Mouse (Mus musculus): ENCODE results near the gene Oas1e.

Gene Oas1e

DNA sequence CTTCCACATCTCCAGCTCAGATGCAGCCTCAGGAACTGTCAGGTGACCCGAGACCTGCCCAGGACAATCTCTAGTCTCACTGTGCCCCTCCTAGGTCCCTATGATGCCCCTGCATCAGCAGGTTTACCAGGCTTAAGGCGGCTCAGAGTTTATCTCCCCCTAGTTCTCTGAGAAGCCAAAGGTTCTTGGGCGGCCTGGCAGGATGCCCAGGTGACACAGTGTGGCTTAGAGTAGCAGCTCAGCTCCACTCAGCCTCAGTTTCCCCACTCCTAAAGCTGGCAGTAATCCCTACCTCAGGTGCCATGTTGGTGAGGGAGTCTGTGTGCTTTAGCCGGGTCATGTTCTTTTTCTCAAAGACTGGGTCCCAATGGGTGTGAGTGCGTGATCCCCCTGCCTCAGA is 18.5 kb downstream of the Oas1e start:
- no peak for DNase-seq (ENCODE audit: low read depth)

GRCm38 (mm10) chr5:120775287-120775985 is 19.9 kb downstream of the Oas1e start:
- peak; percentile 98 for DNase-seq (ENCODE audit: low read depth)

DNA sequence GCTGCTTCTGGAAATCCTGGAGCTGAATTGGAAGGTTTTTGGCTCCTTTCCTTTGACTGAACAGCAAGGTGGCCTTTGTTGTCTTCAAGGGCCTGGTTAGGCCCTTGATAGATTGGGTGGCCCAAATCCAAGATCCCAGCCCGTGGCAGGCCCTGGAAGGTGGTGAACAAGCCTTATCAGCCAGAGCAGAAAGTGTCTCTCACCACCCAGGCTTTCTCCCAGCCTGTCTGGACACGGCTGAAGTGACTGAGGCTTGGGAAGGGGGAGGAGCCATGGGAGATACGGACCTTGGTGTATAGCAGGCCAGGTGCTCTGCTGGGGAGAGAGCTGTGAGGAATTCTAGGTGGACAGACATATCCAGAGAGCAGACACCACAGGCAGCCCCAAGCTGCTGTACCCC is 25.9 kb downstream of the Oas1e start:
- DNase-seq (ENCODE audit: low read depth), result no peak

DNA sequence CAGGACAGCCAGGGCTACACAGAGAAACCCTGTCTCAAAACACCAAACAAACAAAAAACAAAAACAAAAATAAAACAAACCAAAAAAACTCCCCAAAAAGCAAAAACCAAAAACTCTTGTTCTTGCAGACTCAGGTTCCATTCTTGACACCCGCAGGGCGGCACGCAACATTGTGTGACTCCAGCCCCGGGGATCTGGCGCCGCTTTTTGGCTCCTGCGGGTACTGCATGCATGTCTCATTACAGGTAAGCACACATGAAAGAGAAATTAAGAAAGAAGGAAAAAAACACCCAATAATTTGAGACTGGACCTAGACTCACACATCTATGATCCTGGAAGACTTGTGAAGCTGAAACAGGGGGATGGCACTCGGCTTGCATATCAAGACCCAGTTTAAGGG is 30.3 kb downstream of the Oas1e start:
- DNase-seq (ENCODE audit: low read depth), result no peak

GRCm38 (mm10) chr5:120761901-120762300 is 33.4 kb downstream of the Oas1e start:
- DNase-seq (ENCODE audit: low read depth), result no peak

GRCm38 (mm10) chr5:120754215-120754614 is 41.1 kb downstream of the Oas1e start:
- DNase-seq (ENCODE audit: low read depth), result peak; percentile 61

GRCm38 (mm10) chr5:120752786-120753185 is 42.5 kb downstream of the Oas1e start:
- DNase-seq (ENCODE audit: low read depth), result no peak

GRCm38 (mm10) chr5:120751206-120751605 is 44.1 kb downstream of the Oas1e start:
- no peak for DNase-seq (ENCODE audit: low read depth)

DNA sequence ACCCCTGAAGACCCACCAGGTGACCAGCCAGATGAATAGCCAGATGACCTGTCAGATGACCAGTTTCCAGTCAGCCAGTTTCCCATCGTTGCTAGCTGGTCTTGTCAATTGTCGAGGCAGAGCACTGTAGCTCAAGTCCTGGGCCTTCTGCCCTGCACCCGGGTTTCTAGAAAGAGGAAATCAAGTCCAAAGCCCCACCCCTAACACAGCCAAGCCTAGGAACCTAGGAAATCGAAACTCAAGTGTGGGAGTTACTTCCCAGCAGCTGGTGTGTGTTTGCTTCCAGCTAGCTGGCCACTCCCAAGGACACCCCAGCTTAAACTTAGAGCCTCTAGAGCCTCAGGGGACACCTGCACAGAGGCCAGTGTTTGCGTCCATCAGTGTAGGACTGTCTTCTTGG is 45.6 kb downstream of the Oas1e start, which contains the start of gene Oas2:
Oas2 (minus strand) TSS at position 166 of the 400 bp plus-strand sequence.
- DNase-seq (ENCODE audit: low read depth), result peak; percentile 11

GRCm38 (mm10) chr5:120746451-120746850 is 48.9 kb downstream of the Oas1e start:
- peak; percentile 70 for DNase-seq (ENCODE audit: low read depth)

DNA sequence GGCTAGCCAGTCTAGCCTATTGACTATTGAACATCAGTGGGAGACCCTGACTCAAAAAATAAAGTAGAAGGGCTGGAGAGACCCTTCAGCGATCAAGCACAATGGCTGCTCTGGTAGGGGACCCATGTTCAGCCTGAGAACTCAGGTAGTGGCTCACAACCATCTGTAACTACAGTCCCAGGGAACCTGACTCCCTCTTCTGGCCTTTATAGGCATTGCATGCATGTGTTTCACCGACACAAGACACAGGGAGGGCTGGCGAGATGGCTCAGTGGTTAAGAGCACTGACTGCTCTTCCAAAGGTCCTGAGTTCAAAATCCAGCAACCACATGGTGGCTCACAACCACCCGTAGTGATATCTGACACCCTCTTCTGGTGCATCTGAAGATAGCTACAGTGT is 53.2 kb downstream of the Oas1e start:
- DNase-seq (ENCODE audit: low read depth), result peak; percentile 58

Measured in 416B (cell line).